Mouse (Mus musculus): ENCODE data around the gene Eps8l3. TPM values are rescaled to one million over a fixed set of nuclear protein-coding genes. Genes with fewer than 3 reads are reported as not detected.

Gene Eps8l3
- total and polyA plus RNA-seq, 3 experiments, result 0.12 TPM; not detected in 2

DNA sequence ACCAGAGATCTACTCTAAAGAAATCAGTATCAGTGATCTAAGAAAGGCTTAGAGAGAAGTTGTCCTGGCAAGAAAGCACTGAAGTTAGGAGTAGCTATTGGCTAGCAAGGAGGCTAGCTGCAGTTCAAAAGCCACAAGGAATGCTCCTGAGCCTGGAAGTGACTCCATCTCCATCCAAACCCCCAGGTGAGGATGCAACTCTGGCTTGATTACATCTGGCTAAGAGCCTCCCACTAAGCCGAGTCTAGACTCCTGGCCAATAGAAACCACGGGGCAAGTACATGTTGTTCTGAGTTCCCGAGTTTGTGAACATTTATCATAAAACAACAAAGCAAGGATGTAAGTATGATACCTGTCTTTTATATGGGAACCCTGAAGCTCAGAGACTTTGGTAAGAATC, 33.6 kb upstream of the Eps8l3 start:
- no peak for TF ChIP-seq ETS1 (IDR thresholded peaks at IDR 0.05; ENCODE audit: low read depth, low read length)
- no peak for TF ChIP-seq MAZ (IDR thresholded peaks at IDR 0.05; ENCODE audit: low read depth, low read length)
- TF ChIP-seq ZNF384 (IDR thresholded peaks at IDR 0.05; ENCODE audit: low read depth, low read length), result no peak
- no peak for TF ChIP-seq RAD21 (IDR thresholded peaks at IDR 0.05; ENCODE audit: low read depth, low read length)
- no peak for TF ChIP-seq BHLHE40 (IDR thresholded peaks at IDR 0.05; ENCODE audit: borderline replicate concordance, low read depth, low read length)
- TF ChIP-seq POLR2A (IDR thresholded peaks at IDR 0.05; ENCODE audit: control insufficient read depth in 1 of 2, insufficient read depth in 1 of 2, low read depth in 1 of 2, low read length in 2 of 2, poor library complexity in 1 of 2), result no peak
- no peak for TF ChIP-seq HCFC1 (IDR thresholded peaks at IDR 0.05; ENCODE audit: low read depth, low read length)
- no peak for TF ChIP-seq USF2 (IDR thresholded peaks at IDR 0.05; ENCODE audit: borderline replicate concordance in 1 of 2, insufficient read depth in 1 of 2, low read depth in 1 of 2, low read length in 2 of 2)
- no peak for TF ChIP-seq TCF12 (IDR thresholded peaks at IDR 0.05; ENCODE audit: low read depth, low read length)
- no peak for TF ChIP-seq SMC3 (IDR thresholded peaks at IDR 0.05; ENCODE audit: low read depth, low read length)
- no peak for TF ChIP-seq CHD1 (IDR thresholded peaks at IDR 0.05; ENCODE audit: low read depth, low read length)
- no peak for TF ChIP-seq MAX (IDR thresholded peaks at IDR 0.05; ENCODE audit: low read length)
- TF ChIP-seq ZMIZ1 (IDR thresholded peaks at IDR 0.05; ENCODE audit: low read depth, low read length), result no peak
- no peak for TF ChIP-seq MYC (IDR thresholded peaks at IDR 0.05; ENCODE audit: low read depth, low read length)
- no peak for TF ChIP-seq MYB (IDR thresholded peaks at IDR 0.05; ENCODE audit: low read depth, low read length)
- no peak for TF ChIP-seq JUND (IDR thresholded peaks at IDR 0.05; ENCODE audit: low read depth, low read length)
- no peak for TF ChIP-seq TAL1 (IDR thresholded peaks at IDR 0.05; ENCODE audit: low read length)

GRCm38 (mm10) chr3:107844001-107844400, 33.0 kb upstream of the Eps8l3 start:
- no peak overlapping the region for H3K4me3 ChIP-seq (ENCODE audit: control insufficient read depth in 1 of 2, insufficient read depth in 1 of 2, low read depth in 2 of 2, low read length in 2 of 2)
- H3K27ac ChIP-seq (ENCODE audit: control insufficient read depth, low read depth, low read length), result no peak overlapping the region
- H3K4me1 ChIP-seq (ENCODE audit: control insufficient read depth in 1 of 2, insufficient read depth in 2 of 2, low read length in 2 of 2), result no peaks in the 10 kb centered on the region
- no peaks in the 10 kb centered on the region for H3K36me3 ChIP-seq (ENCODE audit: control insufficient read depth in 1 of 2, insufficient read depth in 2 of 2, low read length in 2 of 2)
- H3K9ac ChIP-seq (ENCODE audit: control insufficient read depth, low read depth, low read length, poor library complexity, severe bottlenecking), result no peak overlapping the region
- DNase-seq (ENCODE audit: low read depth, low spot score), result peak; percentile 28
- H3K79me2 ChIP-seq (ENCODE audit: control insufficient read depth, insufficient read depth, low read length, poor library complexity), result no peaks in the 10 kb centered on the region
- peaks cover 17 to 21% of the 10 kb centered on the region in 2 experiments for H3K27me3 ChIP-seq (ENCODE audit: control insufficient read depth in 1 of 2, insufficient read depth in 2 of 2, low read length in 2 of 2)
- no peak for TF ChIP-seq NRF1 (IDR thresholded peaks at IDR 0.05; ENCODE audit: insufficient read depth, low read depth, low read length, poor library complexity, severe bottlenecking)
- TF ChIP-seq POLR2AphosphoS2 (IDR thresholded peaks at IDR 0.05; ENCODE audit: low read length), result no peak
- no peak for TF ChIP-seq JUND (IDR thresholded peaks at IDR 0.05; ENCODE audit: low read depth, low read length)
- no peak for TF ChIP-seq KAT2A (conservative IDR thresholded peaks at IDR 0.05; ENCODE audit: low read depth, low read length)
- no peak for TF ChIP-seq RCOR1 (IDR thresholded peaks at IDR 0.05; ENCODE audit: low read depth, low read length)
- TF ChIP-seq ZC3H11A (IDR thresholded peaks at IDR 0.05; ENCODE audit: low read depth, low read length), result no peak
- TF ChIP-seq ETS1 (IDR thresholded peaks at IDR 0.05; ENCODE audit: low read depth, low read length), result no peak
- no peak for TF ChIP-seq GABPA (IDR thresholded peaks at IDR 0.05; ENCODE audit: low read depth, low read length)
- no peak for TF ChIP-seq MAFK (IDR thresholded peaks at IDR 0.05; ENCODE audit: borderline replicate concordance, low read depth, low read length)
- TF ChIP-seq EP300 (IDR thresholded peaks at IDR 0.05; ENCODE audit: low read depth in 1 of 2, low read length in 2 of 2), result no peak
- TF ChIP-seq POLR2A (IDR thresholded peaks at IDR 0.05; ENCODE audit: control insufficient read depth in 1 of 2, insufficient read depth in 1 of 2, low read depth in 1 of 2, low read length in 2 of 2, poor library complexity in 1 of 2), result no peak
- TF ChIP-seq MAX (IDR thresholded peaks at IDR 0.05; ENCODE audit: low read length), result no peak
- no peak for TF ChIP-seq MAZ (IDR thresholded peaks at IDR 0.05; ENCODE audit: low read depth, low read length)
- no peak for TF ChIP-seq BHLHE40 (IDR thresholded peaks at IDR 0.05; ENCODE audit: borderline replicate concordance, low read depth, low read length)
- TF ChIP-seq TBP (IDR thresholded peaks at IDR 0.05; ENCODE audit: low read depth, low read length), result no peak
- TF ChIP-seq MYC (IDR thresholded peaks at IDR 0.05; ENCODE audit: low read depth, low read length), result no peak
- no peaks in the 10 kb centered on the region for H3K9me3 ChIP-seq (replicated peaks; ENCODE audit: insufficient read depth, low read length)

More for the DNA sequence above, 33.6 kb upstream of the Eps8l3 start:
- no peaks in the 10 kb centered on the region for H3K4me1 ChIP-seq (ENCODE audit: control insufficient read depth in 1 of 2, insufficient read depth in 2 of 2, low read length in 2 of 2)
- H3K9me3 ChIP-seq (replicated peaks; ENCODE audit: insufficient read depth, low read length), result no peaks in the 10 kb centered on the region
- DNase-seq (ENCODE audit: low read depth, low spot score), result no peak
- H3K36me3 ChIP-seq (ENCODE audit: control insufficient read depth in 1 of 2, insufficient read depth in 2 of 2, low read length in 2 of 2), result no peaks in the 10 kb centered on the region
- no peaks in the 10 kb centered on the region for H3K79me2 ChIP-seq (ENCODE audit: control insufficient read depth, insufficient read depth, low read length, poor library complexity)
- H3K27me3 ChIP-seq (ENCODE audit: control insufficient read depth in 1 of 2, insufficient read depth in 2 of 2, low read length in 2 of 2), result peaks cover 17 to 23% of the 10 kb centered on the region in 2 experiments
- H3K9ac ChIP-seq (ENCODE audit: control insufficient read depth, low read depth, low read length, poor library complexity, severe bottlenecking), result no peak overlapping the region
- no peak overlapping the region for H3K4me3 ChIP-seq (ENCODE audit: control insufficient read depth in 1 of 2, insufficient read depth in 1 of 2, low read depth in 2 of 2, low read length in 2 of 2)
- no peak overlapping the region for H3K27ac ChIP-seq (ENCODE audit: control insufficient read depth, low read depth, low read length)
